Mouse (Mus musculus) MEL (cell line): ENCODE data around the gene Sirt4. TPM values are rescaled to one million over a fixed set of nuclear protein-coding genes. Genes with fewer than 3 reads are reported as not detected.

Source experiments
- DNase-seq: peaks from one replicate; pipeline ENCODE4 v3.0.0; 2011; ENCODE audit warnings: low read depth, low spot score
- H3K27ac ChIP-seq: 2 replicates; pipeline ENCODE4 v1.5.1; 2012; ENCODE audit warnings: low read depth, mild to moderate bottlenecking, control low read depth, low read length, moderate library complexity; ENCODE audit not compliant: control insufficient read depth
- H3K27me3 ChIP-seq, 2 experiments: fragments of 150-350 bp in 1 of 2; sonication (generic) in 1 of 2; 2 replicates each; pipeline ENCODE4 v1.6.1; 2012; ENCODE audit warnings: low read length in 2 of 2, mild to moderate bottlenecking in 2 of 2, improper control_type of control experiment in 1 of 2, moderate library complexity in 1 of 2; ENCODE audit not compliant: insufficient read depth in 2 of 2, control insufficient read depth in 1 of 2
- H3K36me3 ChIP-seq, 2 experiments: 2 replicates each; pipeline ENCODE4 v1.6.1; 2012 to 2014; ENCODE audit warnings: low read length in 2 of 2, improper control_type of control experiment in 1 of 2, inconsistent platforms in 1 of 2, mild to moderate bottlenecking in 1 of 2; ENCODE audit not compliant: insufficient read depth in 2 of 2, control insufficient read depth in 1 of 2
- H3K4me1 ChIP-seq, 2 experiments: fragments of 150-350 bp in 1 of 2; sonication (generic) in 1 of 2; 2 replicates each; pipeline ENCODE4 v1.6.1; 2012; ENCODE audit warnings: low read length in 2 of 2, improper control_type of control experiment in 1 of 2, mild to moderate bottlenecking in 1 of 2; ENCODE audit not compliant: insufficient read depth in 2 of 2, control insufficient read depth in 1 of 2
- H3K4me3 ChIP-seq, 2 experiments: fragments of 150-350 bp in 1 of 2; sonication (generic) in 1 of 2; 2 replicates each; pipeline ENCODE4 v1.5.1; 2012; ENCODE audit warnings: low read depth in 2 of 2, low read length in 2 of 2, mild to moderate bottlenecking in 2 of 2, moderate library complexity in 2 of 2, control low read depth in 1 of 2, improper control_type of control experiment in 1 of 2; ENCODE audit not compliant: control insufficient read depth in 1 of 2, insufficient read depth in 1 of 2
- H3K79me2 ChIP-seq: 2 replicates; pipeline ENCODE4 v1.6.1; 2012; ENCODE audit warnings: mild to moderate bottlenecking, low read length, moderate library complexity; ENCODE audit not compliant: control insufficient read depth, poor library complexity, insufficient read depth
- H3K9ac ChIP-seq: 2 replicates; pipeline ENCODE4 v1.6.1; 2012; ENCODE audit warnings: low read depth, mild to moderate bottlenecking, control low read depth, low read length, moderate library complexity; ENCODE audit not compliant: control insufficient read depth, poor library complexity, severe bottlenecking
- H3K9me3 ChIP-seq: fragments of 150-350 bp; sonication (generic); replicated peaks from 2 replicates; pipeline ENCODE4 v1.6.1; 2012; ENCODE audit warnings: mild to moderate bottlenecking, low read length, improper control_type of control experiment, moderate library complexity; ENCODE audit not compliant: insufficient read depth
- BHLHE40 ChIP-seq: IDR thresholded peaks from 2 replicates; pipeline ENCODE4 v1.6.1; 2012; ENCODE audit warnings: low read depth, mild to moderate bottlenecking, inconsistent platforms, low read length, improper control_type of control experiment, borderline replicate concordance
- CHD1 ChIP-seq: IDR thresholded peaks from 2 replicates; pipeline ENCODE4 v1.6.1; 2012; ENCODE audit warnings: low read depth, mild to moderate bottlenecking, inconsistent platforms, low read length, improper control_type of control experiment
- CHD2 ChIP-seq: IDR thresholded peaks from 2 replicates; pipeline ENCODE4 v1.6.1; 2011; ENCODE audit warnings: low read length, improper control_type of control experiment
- CTCF ChIP-seq, 3 experiments: IDR thresholded peaks in 2 of 3; conservative IDR thresholded peaks in 1 of 3; 2 replicates each; pipeline ENCODE4 v1.5.1; 2011 to 2012; ENCODE audit warnings: low read length in 3 of 3, low read depth in 2 of 3, mild to moderate bottlenecking in 2 of 3, improper control_type of control experiment in 1 of 3, inconsistent platforms in 1 of 3, mixed read lengths in 1 of 3, moderate library complexity in 1 of 3; ENCODE audit not compliant: control insufficient read depth in 1 of 3, insufficient read depth in 1 of 3, poor library complexity in 1 of 3, severe bottlenecking in 1 of 3
- ELF1 ChIP-seq: IDR thresholded peaks from 2 replicates; pipeline ENCODE4 v1.6.1; 2014; ENCODE audit warnings: low read depth, mild to moderate bottlenecking, inconsistent platforms, low read length, improper control_type of control experiment, moderate library complexity
- GATA1 ChIP-seq: IDR thresholded peaks from 2 replicates; pipeline ENCODE4 v1.6.1; 2011; ENCODE audit warnings: low read depth, low read length, improper control_type of control experiment
- HCFC1 ChIP-seq: IDR thresholded peaks from 2 replicates; pipeline ENCODE4 v1.6.1; 2012; ENCODE audit warnings: low read depth, mild to moderate bottlenecking, inconsistent platforms, low read length, improper control_type of control experiment, moderate library complexity
- JUND ChIP-seq: IDR thresholded peaks from 2 replicates; pipeline ENCODE4 v1.6.1; 2011; ENCODE audit warnings: low read depth, mild to moderate bottlenecking, improper control_type of control experiment, low read length
- KAT2A ChIP-seq: conservative IDR thresholded peaks from 2 replicates; pipeline ENCODE4 v1.6.1; 2012; ENCODE audit warnings: low read depth, low read length, improper control_type of control experiment, inconsistent platforms
- MAZ ChIP-seq: IDR thresholded peaks from 2 replicates; pipeline ENCODE4 v1.6.1; 2012; ENCODE audit warnings: low read depth, mild to moderate bottlenecking, inconsistent platforms, low read length, improper control_type of control experiment
- MEF2A ChIP-seq: IDR thresholded peaks from 2 replicates; pipeline ENCODE4 v1.6.1; 2014; ENCODE audit warnings: low read depth, mild to moderate bottlenecking, inconsistent platforms, low read length, improper control_type of control experiment; ENCODE audit not compliant: poor library complexity, insufficient replicate concordance, severe bottlenecking; ENCODE audit errors: extremely low read depth
- MYC ChIP-seq: IDR thresholded peaks from 2 replicates; pipeline ENCODE4 v1.6.1; 2011; ENCODE audit warnings: low read depth, mild to moderate bottlenecking, low read length, improper control_type of control experiment, moderate library complexity
- NELFE ChIP-seq: IDR thresholded peaks from 2 replicates; pipeline ENCODE4 v1.6.1; 2011; ENCODE audit warnings: low read depth, low read length, improper control_type of control experiment
- NRF1 ChIP-seq: IDR thresholded peaks from 2 replicates; pipeline ENCODE4 v1.6.1; 2014; ENCODE audit warnings: low read depth, mild to moderate bottlenecking, inconsistent platforms, low read length, improper control_type of control experiment, moderate library complexity; ENCODE audit not compliant: poor library complexity, insufficient read depth, severe bottlenecking
- RAD21 ChIP-seq: IDR thresholded peaks from 2 replicates; pipeline ENCODE4 v1.6.1; 2011; ENCODE audit warnings: mild to moderate bottlenecking, low read depth, low read length, improper control_type of control experiment
- SMC3 ChIP-seq: IDR thresholded peaks from 2 replicates; pipeline ENCODE4 v1.6.1; 2011; ENCODE audit warnings: low read depth, low read length, improper control_type of control experiment
- TCF12 ChIP-seq: IDR thresholded peaks from 2 replicates; pipeline ENCODE4 v1.6.1; 2014; ENCODE audit warnings: low read depth, mild to moderate bottlenecking, inconsistent platforms, low read length, improper control_type of control experiment, moderate library complexity
- UBTF ChIP-seq: IDR thresholded peaks from 2 replicates; pipeline ENCODE4 v1.6.1; 2012; ENCODE audit warnings: low read depth, mild to moderate bottlenecking, inconsistent platforms, low read length, improper control_type of control experiment, moderate library complexity, borderline replicate concordance; ENCODE audit not compliant: insufficient read depth
- polyA plus RNA-seq, 2 experiments: library from polyadenylated mRNA; stranded (reverse) in 1 of 2; unstranded in 1 of 2; fragments of >175 nt in 1 of 2; fragments of >200 nt in 1 of 2; gene quantifications; 2 replicates each; pipeline versions ENCODE4 v1.2.1 to v1.2.4; 2012; ENCODE audit warnings: low replicate concordance in 2 of 2, low read depth in 1 of 2; ENCODE audit not compliant: insufficient read length in 2 of 2, insufficient read depth in 1 of 2, missing spikeins in 1 of 2
- total RNA-seq: library from RNA; depleted of rRNA; stranded (reverse); fragments of 300-350 nt; gene quantifications from 2 replicates; pipeline ENCODE4 v1.2.3, GENCODE M21; 2012

Gene Sirt4
- total and polyA plus RNA-seq, 3 experiments, result 9.2 to 10.3 TPM; not detected in 1

GRCm38 (mm10) chr5:115431898-115432259 is 52.6 kb downstream of the Sirt4 start (continued):
- TF ChIP-seq MEF2A (peak; percentile 51; the same call in 1 of the 2 replicates), CHD2 (no peak), HCFC1 (no peak), CHD1 (no peak), UBTF (no peak), JUND (no peak), ELF1 (no peak), NRF1 (no peak), CTCF (IDR thresholded peaks at IDR 0.05 in 2 of 3, conservative IDR thresholded peaks at IDR 0.05 in 1 of 3; ENCODE audit: control insufficient read depth in 1 of 3, insufficient read depth in 1 of 3, low read depth in 2 of 3, low read length in 3 of 3, poor library complexity in 1 of 3, severe bottlenecking in 1 of 3) (no peak)

- Histone ChIP-seq H3K79me2 (no peaks in the 10 kb centered on the region), H3K9ac (peak overlapping the region; percentile 64), H3K27ac (peak overlapping the region; percentile 82), H3K27me3 (no peaks in the 10 kb centered on the region), H3K4me1 (peaks cover 8 to 11% of the 10 kb centered on the region in 2 experiments; a peak in 3 of 4 replicates), H3K9me3 (no peaks in the 10 kb centered on the region), H3K36me3 (peaks cover 0 to 8% of the 10 kb centered on the region in 2 experiments; a peak in 2 of 4 replicates), H3K4me3 (peak overlapping the region; percentile 28 to 42)
- peak; percentile 28 for DNase-seq
- TF ChIP-seq MAZ, result 0 out of 2 replicates have a peak, but pooled peaks have one; percentile 5
- TF ChIP-seq BHLHE40, result no peak
- peak in 2 of 3 experiments; percentile 40 to 61; a peak in 5 of 6 replicates for TF ChIP-seq CTCF (IDR thresholded peaks at IDR 0.05 in 2 of 3, conservative IDR thresholded peaks at IDR 0.05 in 1 of 3; ENCODE audit: control insufficient read depth in 1 of 3, insufficient read depth in 1 of 3, low read depth in 2 of 3, low read length in 3 of 3, poor library complexity in 1 of 3, severe bottlenecking in 1 of 3)
These were observed 53.2 kb downstream of the Sirt4 start for GRCm38 (mm10) chr5:115431061-115431897.

- Histone ChIP-seq H3K9ac (no peak overlapping the region), H3K4me3 (no peak overlapping the region), H3K27me3 (no peaks in the 10 kb centered on the region), H3K27ac (no peak overlapping the region), H3K4me1 (peaks cover 8 to 11% of the 10 kb centered on the region in 2 experiments; a peak in 3 of 4 replicates), H3K9me3 (no peaks in the 10 kb centered on the region), H3K79me2 (no peaks in the 10 kb centered on the region), H3K36me3 (peaks cover 0 to 8% of the 10 kb centered on the region in 2 experiments; a peak in 2 of 4 replicates)
- no peak for TF ChIP-seq ELF1
- TF ChIP-seq NELFE, result no peak
- TF ChIP-seq GATA1, result no peak
- no peak for TF ChIP-seq KAT2A
- no peak for TF ChIP-seq RAD21
- no peak for TF ChIP-seq BHLHE40
- TF ChIP-seq MYC, result no peak
- TF ChIP-seq TCF12, result no peak
- TF ChIP-seq SMC3, result no peak
- DNase-seq, result no peak
These were observed 54.2 kb downstream of the Sirt4 start for GRCm38 (mm10) chr5:115430187-115430960.
